Mouse (Mus musculus): ENCODE measurements around the gene Trpv4. TPM values are rescaled to one million over a fixed set of nuclear protein-coding genes. Genes with fewer than 3 reads are reported as not detected.

Gene Trpv4
- total RNA-seq (2021), result 1 to 10 TPM; 1.4 to 2.1 TPM
- long read RNA-seq, experiment 1, partial matches to known transcripts, result 1 of 3 reads
- long read RNA-seq, experiment 1, other reads (novel, unspliced or antisense), result 1 of 3 reads
- long read RNA-seq, experiment 2, partial matches to known transcripts, result 0 of 1 reads
- long read RNA-seq, experiment 2, other reads (novel, unspliced or antisense), result 1 of 1 reads

- no peak for DNase-seq (ENCODE audit: low spot score in 2 of 2)
Measured at GRCm38 (mm10) chr5:114658255-114658654, at the start of gene Trpv4. Gene Trpv4, minus strand, starts transcription at chr5:114658421.

GRCm38 (mm10) chr5:114707265-114708068 lies 49.2 kb upstream of the Trpv4 start, which contains the start of gene Tchp:
Gene Tchp, plus strand, starts transcription at chr5:114707760.
- DNase-seq (ENCODE audit: low spot score in 2 of 2), result peak; percentile 95 to 96

GRCm38 (mm10) chr5:114702403-114703392 lies 44.5 kb upstream of the Trpv4 start:
- no peak for DNase-seq (ENCODE audit: low spot score in 2 of 2)

DNA sequence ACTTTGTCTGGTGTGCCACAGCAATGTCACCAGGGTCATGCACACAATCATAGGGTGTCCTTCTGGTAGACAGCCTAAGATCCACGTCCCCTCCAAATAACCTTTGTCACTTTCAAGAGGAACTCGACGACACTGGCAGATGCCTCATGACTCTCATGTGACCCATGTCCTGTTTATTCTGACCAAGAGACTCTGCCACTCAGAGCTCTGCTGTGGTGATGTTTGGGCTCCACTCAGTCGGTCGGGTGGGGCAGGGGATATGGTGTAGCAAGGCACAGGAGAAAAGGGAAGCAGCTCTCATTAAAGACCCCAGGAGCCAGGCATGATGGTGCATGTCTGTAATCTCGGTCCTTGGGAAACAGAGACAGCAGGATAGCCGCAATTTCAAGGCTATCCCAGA lies 40.8 kb upstream of the Trpv4 start:
- DNase-seq (ENCODE audit: low spot score in 2 of 2), result no peak

- DNase-seq (ENCODE audit: low spot score in 2 of 2), result peak; percentile 65 to 72
Measured at GRCm38 (mm10) chr5:114698044-114698746, 40.0 kb upstream of the Trpv4 start.

- DNase-seq (ENCODE audit: low spot score in 2 of 2), result no peak
Measured at GRCm38 (mm10) chr5:114696939-114697338, 38.7 kb upstream of the Trpv4 start.

DNA sequence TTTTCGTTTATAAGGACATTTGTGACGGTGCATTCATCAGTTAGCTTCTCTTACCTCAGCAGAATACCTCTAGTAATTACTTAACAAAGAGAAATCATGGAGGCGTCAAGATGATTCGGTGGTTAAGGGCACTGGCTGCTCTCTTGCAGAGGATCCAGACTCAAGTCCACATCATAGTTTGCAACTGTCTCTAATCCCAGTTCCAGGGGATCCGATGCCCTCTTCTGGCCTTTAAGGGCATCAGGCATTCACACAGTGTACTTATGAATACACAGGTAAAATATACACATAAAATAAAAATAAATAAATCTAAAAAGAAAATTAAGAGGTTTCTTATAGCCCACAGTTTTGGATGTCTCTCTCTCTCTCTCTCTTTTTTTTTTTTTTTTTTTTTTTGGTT lies 37.6 kb upstream of the Trpv4 start:
- DNase-seq (ENCODE audit: low spot score in 2 of 2), result no peak

DNA sequence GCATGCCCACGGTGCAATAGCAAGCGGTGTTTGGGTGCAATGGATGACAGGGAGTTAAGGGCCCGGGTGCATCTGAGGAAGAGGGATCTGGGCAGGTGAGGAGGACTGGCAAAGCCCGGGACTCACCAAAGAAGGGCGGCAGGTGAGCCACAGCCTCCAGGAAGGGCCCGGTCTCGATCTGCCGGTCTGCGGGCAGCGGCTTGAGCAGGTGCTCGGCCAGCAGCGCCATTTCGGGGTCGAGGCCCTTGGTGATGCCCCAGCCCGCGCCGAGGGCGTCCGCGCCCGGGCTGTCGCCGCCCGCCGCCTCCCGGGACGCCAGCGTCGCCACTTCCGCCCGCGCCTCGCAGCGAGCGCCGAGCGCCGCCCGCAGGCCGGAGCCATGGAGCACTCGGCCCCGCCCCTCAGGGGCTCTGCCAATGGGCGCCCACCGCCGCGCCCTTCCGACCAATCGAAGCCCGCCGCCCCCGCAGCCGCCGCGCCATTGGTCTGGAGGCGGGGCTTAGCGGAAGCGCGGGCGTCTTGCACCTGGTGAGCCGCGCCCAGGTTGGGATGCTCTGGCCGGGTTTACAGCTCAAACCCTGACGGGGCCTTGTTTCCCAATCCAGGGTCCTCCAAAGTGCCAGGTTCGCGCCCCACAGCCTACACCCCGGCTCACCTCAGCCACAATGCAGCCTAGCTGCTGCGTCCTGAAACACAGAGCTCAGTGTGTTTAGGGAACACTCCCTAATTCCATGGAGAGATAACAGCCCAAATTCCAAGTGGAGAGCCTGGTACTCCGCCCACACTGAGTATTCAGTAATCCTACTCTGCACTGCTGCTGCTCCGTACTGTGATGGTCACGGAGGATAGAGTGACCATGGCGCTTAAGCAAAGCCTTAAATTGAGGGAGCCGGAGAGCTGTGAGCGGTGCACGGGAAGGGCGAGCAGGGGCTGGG lies 32.7 kb upstream of the Trpv4 start, which contains the start of gene Gltp:
Gene Gltp (minus strand): TSS at position 352 of the 935 bp plus-strand sequence.
- DNase-seq (ENCODE audit: low spot score in 2 of 2), result peak; percentile 94 to 97

GRCm38 (mm10) chr5:114689700-114690366 lies 31.6 kb upstream of the Trpv4 start:
- DNase-seq (ENCODE audit: low spot score in 2 of 2), result no peak

DNA sequence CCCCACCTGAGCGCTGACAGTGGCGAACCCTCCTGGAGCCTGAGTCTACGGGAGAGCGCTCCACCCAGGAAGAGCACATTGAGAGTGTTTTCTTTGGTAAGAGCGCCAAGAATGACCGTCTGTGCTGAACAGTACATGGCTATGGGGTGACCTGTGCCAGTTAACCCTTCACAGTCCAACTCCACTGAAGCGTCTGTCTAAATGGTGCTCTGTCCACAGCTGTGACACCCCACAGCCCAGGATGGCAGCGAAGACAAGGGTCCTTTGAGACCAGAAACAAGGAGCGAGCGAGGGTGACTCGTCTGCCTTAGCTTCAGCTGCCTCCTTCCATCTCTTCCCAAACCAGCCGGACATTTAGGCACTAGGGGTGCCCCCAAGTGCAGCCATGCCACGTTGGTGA lies 30.5 kb upstream of the Trpv4 start:
- no peak for DNase-seq (ENCODE audit: low spot score in 2 of 2)

- DNase-seq (ENCODE audit: low spot score in 2 of 2), result no peak
Measured at GRCm38 (mm10) chr5:114687901-114688300, 29.7 kb upstream of the Trpv4 start.

DNA sequence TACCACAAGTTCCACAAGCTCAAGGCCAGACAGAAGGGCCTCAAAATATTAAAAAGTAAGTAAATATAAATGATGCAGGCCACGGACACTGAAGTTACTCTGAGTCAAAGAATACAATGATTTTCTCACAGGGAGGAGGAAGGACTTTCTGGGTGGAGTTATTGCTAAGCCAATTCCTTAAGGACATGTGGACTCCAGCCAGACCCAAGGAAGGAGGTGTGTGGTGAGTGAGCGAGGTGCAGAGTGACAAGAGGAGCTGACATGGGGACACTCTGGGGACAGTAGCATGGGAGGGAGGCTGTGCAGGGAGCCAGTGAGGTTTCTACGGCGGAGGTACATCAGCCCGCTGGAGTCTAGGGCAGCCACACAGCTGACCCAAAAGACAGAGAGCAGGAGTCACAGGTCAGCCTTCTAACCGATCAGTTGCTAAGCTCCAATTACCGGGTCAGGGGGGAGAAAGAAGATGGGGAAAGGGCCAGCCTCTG lies 28.5 kb upstream of the Trpv4 start:
- DNase-seq (ENCODE audit: low spot score in 2 of 2), result no peak

DNA sequence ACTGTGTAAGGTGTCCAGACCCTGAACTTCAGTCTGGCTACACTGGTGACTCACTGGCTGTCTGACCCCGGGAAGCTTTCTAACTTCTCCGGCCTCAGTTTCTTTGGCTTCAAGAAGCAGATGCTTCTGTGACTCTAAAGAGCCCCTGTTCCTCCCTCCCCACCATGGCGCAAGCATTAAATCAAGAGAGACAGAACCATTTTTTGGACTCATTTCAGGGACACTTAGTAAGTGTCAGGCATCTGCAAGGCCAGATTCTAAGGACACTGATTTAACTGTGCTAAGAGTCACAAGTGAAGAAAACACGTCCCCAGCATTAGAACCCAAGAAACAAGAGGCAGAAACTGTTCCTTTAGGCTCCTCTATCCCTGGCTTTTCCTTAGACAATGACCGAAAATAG lies 27.8 kb upstream of the Trpv4 start:
- no peak for DNase-seq (ENCODE audit: low spot score in 2 of 2)

DNA sequence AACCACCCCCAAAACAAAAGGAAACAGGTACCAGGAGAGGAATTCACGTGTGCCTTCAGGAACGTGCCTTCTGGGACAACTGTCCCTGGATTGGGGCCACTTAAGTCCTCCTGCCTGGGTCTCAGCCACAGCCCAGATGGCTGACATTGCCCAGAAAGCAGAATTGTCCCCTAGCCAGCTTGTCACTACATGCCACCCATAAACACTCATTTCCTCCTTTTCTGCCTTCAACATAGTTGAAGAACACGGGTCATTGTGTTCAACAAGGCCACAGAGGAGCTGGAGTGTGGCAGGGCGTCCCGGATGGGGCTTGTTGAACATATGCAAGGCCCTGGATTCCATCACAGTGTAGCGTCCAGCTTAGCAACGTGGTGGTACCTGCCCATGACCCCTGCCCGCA lies 23.5 kb upstream of the Trpv4 start:
- DNase-seq (ENCODE audit: low spot score in 2 of 2), result no peak

- DNase-seq (ENCODE audit: low spot score in 2 of 2), result no peak
Measured at GRCm38 (mm10) chr5:114680676-114681285, 22.6 kb upstream of the Trpv4 start.

DNA sequence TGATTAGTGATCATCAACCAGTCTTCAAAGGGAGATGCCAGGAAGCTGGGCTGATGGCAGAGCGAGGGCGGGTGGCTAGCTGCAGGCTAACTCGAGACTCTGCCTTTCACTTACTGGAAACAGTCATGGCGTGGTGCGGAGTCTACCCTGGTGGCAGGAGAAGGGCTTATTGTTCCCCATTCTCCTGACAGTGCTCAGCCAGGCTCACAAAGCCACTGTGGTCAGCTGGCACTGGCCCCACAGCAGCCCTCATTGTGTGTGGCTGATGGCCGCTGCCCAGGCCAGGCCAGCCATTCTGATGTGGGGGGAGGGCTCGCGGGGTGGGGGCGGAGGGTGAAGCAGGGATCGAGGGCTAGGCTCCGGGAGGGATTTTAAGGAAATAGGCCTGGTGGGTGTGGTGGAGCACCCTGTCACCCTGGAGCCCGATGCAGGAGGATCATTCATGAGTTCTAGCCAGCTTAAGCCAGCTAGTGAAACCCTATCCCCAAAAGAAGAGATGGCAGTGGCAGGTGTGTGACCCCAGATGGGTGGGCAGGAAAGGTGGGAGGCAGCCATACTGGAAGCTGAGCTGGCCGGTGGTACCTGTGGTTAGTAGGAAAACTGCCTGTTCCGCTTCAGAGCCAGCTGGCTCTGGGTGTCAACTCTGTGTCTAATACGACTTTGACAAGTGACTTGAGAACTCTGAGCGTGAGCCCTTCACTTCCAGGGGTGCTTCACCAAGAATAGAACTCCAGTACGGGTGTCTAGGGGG lies 21.8 kb upstream of the Trpv4 start:
- DNase-seq (ENCODE audit: low spot score in 2 of 2), result no peak

GRCm38 (mm10) chr5:114674594-114674993 lies 16.4 kb upstream of the Trpv4 start:
- no peak for DNase-seq (ENCODE audit: low spot score in 2 of 2)

DNA sequence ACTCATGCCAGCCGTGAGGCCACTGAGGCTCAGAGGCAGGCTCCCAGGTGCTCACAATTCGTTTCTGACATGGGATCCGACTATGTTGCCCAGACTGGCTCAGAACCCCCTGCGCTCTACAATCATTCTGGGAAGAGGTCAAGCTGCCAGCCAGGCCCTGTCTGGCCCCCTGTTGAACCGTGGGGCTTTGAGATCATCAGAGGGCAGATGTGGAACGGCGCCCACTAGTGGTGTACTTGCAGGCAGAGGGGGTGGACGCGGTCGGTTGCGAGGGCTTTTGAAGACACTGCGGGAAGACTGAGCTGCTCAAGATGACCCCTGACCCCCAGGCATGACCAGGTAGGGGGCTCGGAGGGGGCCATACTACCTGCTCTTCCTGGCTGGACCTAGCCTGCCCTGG lies 14.9 kb upstream of the Trpv4 start:
- DNase-seq (ENCODE audit: low spot score in 2 of 2), result no peak
